In the genomic region with DNA sequence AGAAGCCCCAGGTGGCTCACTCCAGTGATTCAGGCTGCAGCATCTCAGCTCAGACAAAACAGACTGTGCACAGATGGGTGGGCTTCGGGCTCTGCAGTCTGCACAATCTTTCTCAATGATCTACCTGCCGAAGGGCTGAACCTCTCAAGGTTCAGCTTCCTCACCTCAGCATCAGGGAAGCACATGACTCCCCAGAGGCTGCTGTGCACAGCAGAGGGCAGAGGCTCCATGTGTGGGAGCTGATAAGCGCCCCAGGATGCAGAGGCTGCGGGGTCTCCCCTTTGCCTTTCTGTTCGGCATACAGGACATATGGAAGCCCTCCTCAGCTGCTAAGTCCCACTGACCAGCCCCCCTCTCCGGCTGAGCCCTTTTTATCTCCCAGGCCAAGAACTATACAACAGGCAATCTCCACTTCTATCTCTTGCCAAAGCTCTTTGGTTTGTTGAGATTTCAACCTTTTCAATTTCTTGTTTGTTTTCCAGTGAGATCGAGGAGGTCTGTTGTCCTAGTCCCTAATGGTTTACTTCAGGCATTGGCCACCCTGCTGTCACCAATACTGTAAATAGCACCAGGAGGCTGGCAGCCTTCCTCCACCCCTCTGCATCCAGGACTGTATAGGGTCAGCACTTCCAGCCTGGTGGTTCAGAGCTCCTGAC, we compare ENCODE assay signal across 20 mouse cellular contexts. TPM values are rescaled to one million over a fixed set of nuclear protein-coding genes. Genes with fewer than 3 reads are reported as not detected.
DNase-seq lines count a peak whose midpoint lies in the region; ATAC-seq and TF ChIP-seq lines count a peak whose summit lies in the region.
"Not testable (repeated sequence)": the region's sequence is repeated elsewhere in the genome, so short reads cannot be mapped to it uniquely, and the experiment has no call there.
"Had no signal": no experiment of that assay in that cellular context is flagged by ENCODE, and none has a peak within 500 bp of the region (broad histone marks: within the 10 kb centered on the region; RNA-seq: fewer than 3 reads in every experiment).

TSS of gene Cfc1 (plus strand) at position 606 of the 656 bp plus-strand sequence.

- dilution Hi-C loops in CH12.LX (cut with MboI; ENCODE audit: extremely low pct_ligation_motif_present, extremely low pct_unique_long_range_greater_than_20kb, low sequenced_read_pairs), result not testable (repeated sequence)

- H3K27ac ChIP-seq in CH12.LX (ENCODE audit: insufficient read depth, low read depth); forebrain, embryonic 11.5 days (ENCODE audit: low read depth, low read length); heart, embryonic 11.5 days (ENCODE audit: low read depth, low read length); hindbrain, embryonic 12.5 days; intestine, postnatal 0 days (ENCODE audit: low read depth, low read length); limb, embryonic 14.5 days (replicated peaks; ENCODE audit: low read depth, low read length); midbrain, embryonic 10.5 days (replicated peaks); neural tube, embryonic 13.5 days (replicated peaks): not testable (repeated sequence)

- not testable (repeated sequence) for ATAC-seq in forebrain, embryonic 11.5 days (replicated peaks; ENCODE audit: low FRiP score); heart, embryonic 11.5 days (replicated peaks; ENCODE audit: insufficient number of reproducible peaks, low FRiP score, low TSS enrichment); hindbrain, embryonic 12.5 days (ENCODE audit: low FRiP score); intestine, postnatal 0 days; limb, embryonic 14.5 days (ENCODE audit: low FRiP score, low read depth); neural tube, embryonic 13.5 days (ENCODE audit: low read depth)

- 34% methylated on average over 7 of the region's 7 CpGs for WGBS in forebrain, embryonic 11.5 days
- 7% methylated on average over 7 of the region's 7 CpGs for WGBS in heart, embryonic 11.5 days (ENCODE audit: insufficient replicate concordance)
- 22% methylated on average over 7 of the region's 7 CpGs for WGBS in hindbrain, embryonic 12.5 days
- 32% methylated on average over 7 of the region's 7 CpGs for WGBS in intestine, postnatal 0 days
- WGBS in limb, embryonic 14.5 days, result 31% methylated on average over 7 of the region's 7 CpGs
- WGBS in midbrain, embryonic 10.5 days, result 32% methylated on average over 7 of the region's 7 CpGs
- 40% methylated on average over 7 of the region's 7 CpGs for WGBS in neural tube, embryonic 13.5 days

- H3K4me1 ChIP-seq in CH12.LX (ENCODE audit: control insufficient read depth in 1 of 2, insufficient read depth in 2 of 2), result peaks cover 8 to 15% of the 10 kb centered on the region in 2 experiments
- not testable (repeated sequence) for H3K4me1 ChIP-seq in forebrain, embryonic 11.5 days (replicated peaks; ENCODE audit: control insufficient read depth, insufficient read depth, low read length); heart, embryonic 11.5 days (ENCODE audit: control insufficient read depth, insufficient read depth, low read length); intestine, postnatal 0 days (replicated peaks; ENCODE audit: control insufficient read depth, insufficient read depth, low read length); limb, embryonic 14.5 days (ENCODE audit: control insufficient read depth, insufficient read depth, low read length)
- H3K4me1 ChIP-seq in hindbrain, embryonic 12.5 days, result peaks cover 12% of the 10 kb centered on the region
- H3K4me1 ChIP-seq in midbrain, embryonic 10.5 days, result peaks cover 12% of the 10 kb centered on the region
- peaks cover 14% of the 10 kb centered on the region for H3K4me1 ChIP-seq in neural tube, embryonic 13.5 days (replicated peaks)

- not testable (repeated sequence) for H3K4me3 ChIP-seq in CH12.LX (replicated peaks in 1 of 3; ENCODE audit: low read depth in 2 of 3, low read length in 2 of 3, poor library complexity in 1 of 3); forebrain, embryonic 11.5 days (ENCODE audit: low read depth, low read length); hindbrain, embryonic 12.5 days; intestine, postnatal 0 days (ENCODE audit: low read depth, low read length)
- peak within 1 kb of the TSS; percentile 0; the same call in 1 of the 2 replicates for H3K4me3 ChIP-seq in heart, embryonic 11.5 days (ENCODE audit: low read depth, low read length)
- peak within 1 kb of the TSS; percentile 15 for H3K4me3 ChIP-seq in limb, embryonic 14.5 days (replicated peaks; ENCODE audit: low read length)
- H3K4me3 ChIP-seq in midbrain, embryonic 10.5 days, result peak within 1 kb of the TSS; percentile 34; the same call in 1 of the 2 replicates
- 0 out of 2 replicates have a peak within 1 kb of the TSS, but pooled peaks have one; percentile 12 for H3K4me3 ChIP-seq in neural tube, embryonic 13.5 days

- H3K4me2 ChIP-seq in CH12.LX (ENCODE audit: insufficient read depth, low read depth, poor library complexity, severe bottlenecking), result 0 out of 2 replicates have a peak within 1 kb of the TSS, but pooled peaks have one; percentile 23
- H3K4me2 ChIP-seq in forebrain, embryonic 11.5 days (ENCODE audit: low read depth, low read length, severe bottlenecking), result peak within 1 kb of the TSS; percentile 5; the same call in 1 of the 2 replicates
- H3K4me2 ChIP-seq in heart, embryonic 11.5 days, result peak within 1 kb of the TSS; percentile 52
- peak within 1 kb of the TSS; percentile 35 for H3K4me2 ChIP-seq in hindbrain, embryonic 12.5 days (replicated peaks)
- peak within 1 kb of the TSS; percentile 46; the same call in 1 of the 2 replicates for H3K4me2 ChIP-seq in intestine, postnatal 0 days (replicated peaks; ENCODE audit: low read depth)
- peak within 1 kb of the TSS; percentile 20; the same call in 1 of the 2 replicates for H3K4me2 ChIP-seq in limb, embryonic 14.5 days (replicated peaks; ENCODE audit: low read depth, low read length, severe bottlenecking)
- H3K4me2 ChIP-seq in neural tube, embryonic 13.5 days, result peak within 1 kb of the TSS; percentile 47

- TF ChIP-seq EP300 in CH12.LX (IDR thresholded peaks at IDR 0.05; ENCODE audit: low read length), result not testable (repeated sequence)

- DNase-seq in CH12.LX (ENCODE audit: extremely low read depth); forebrain, embryonic 11.5 days (ENCODE audit: low spot score); limb, embryonic 14.5 days (ENCODE audit: low spot score); midbrain, embryonic 10.5 days (ENCODE audit: low spot score): not testable (repeated sequence)

- peaks cover 18% of the 10 kb centered on the region for H3K27me3 ChIP-seq in CH12.LX (replicated peaks)
- H3K27me3 ChIP-seq in forebrain, embryonic 11.5 days (ENCODE audit: control insufficient read depth, insufficient read depth, low read length), result peaks cover 25% of the 10 kb centered on the region
- H3K27me3 ChIP-seq in heart, embryonic 11.5 days (ENCODE audit: control insufficient read depth, insufficient read depth, low read length), result peaks cover 12% of the 10 kb centered on the region
- H3K27me3 ChIP-seq in hindbrain, embryonic 12.5 days, result peaks cover 39% of the 10 kb centered on the region
- H3K27me3 ChIP-seq in intestine, postnatal 0 days (replicated peaks; ENCODE audit: control insufficient read depth, insufficient read depth, low read length), result peaks cover 27% of the 10 kb centered on the region
- H3K27me3 ChIP-seq in limb, embryonic 14.5 days (ENCODE audit: control insufficient read depth, insufficient read depth, low read length), result peaks cover 28% of the 10 kb centered on the region
- peaks cover 47% of the 10 kb centered on the region for H3K27me3 ChIP-seq in midbrain, embryonic 10.5 days (ENCODE audit: low read depth, poor library complexity, severe bottlenecking)
- H3K27me3 ChIP-seq in neural tube, embryonic 13.5 days, result peaks cover 37% of the 10 kb centered on the region

- H3K36me3 ChIP-seq in CH12.LX (replicated peaks in 1 of 2; ENCODE audit: control insufficient read depth in 1 of 2, insufficient read depth in 1 of 2, low read length in 1 of 2); forebrain, embryonic 11.5 days (ENCODE audit: control insufficient read depth, insufficient read depth, low read length); heart, embryonic 11.5 days (ENCODE audit: control insufficient read depth, insufficient read depth, low read length); hindbrain, embryonic 12.5 days; intestine, postnatal 0 days (ENCODE audit: control insufficient read depth, insufficient read depth); limb, embryonic 14.5 days (ENCODE audit: control insufficient read depth, insufficient read depth, low read length); midbrain, embryonic 10.5 days; neural tube, embryonic 13.5 days: not testable (repeated sequence)

- not testable (repeated sequence) for H3K9ac ChIP-seq in CH12.LX (ENCODE audit: insufficient read depth, low read depth); forebrain, embryonic 11.5 days (ENCODE audit: low read length); heart, embryonic 11.5 days (ENCODE audit: low read depth, low read length); hindbrain, embryonic 12.5 days; intestine, postnatal 0 days (ENCODE audit: low read depth, low read length); limb, embryonic 14.5 days (ENCODE audit: low read depth, low read length, severe bottlenecking); neural tube, embryonic 13.5 days

- H3K9me3 ChIP-seq in CH12.LX (replicated peaks; ENCODE audit: low read length); forebrain, embryonic 11.5 days (ENCODE audit: control insufficient read depth, low read length); heart, embryonic 11.5 days (replicated peaks; ENCODE audit: control insufficient read depth, low read length); hindbrain, embryonic 12.5 days (replicated peaks); intestine, postnatal 0 days (ENCODE audit: control insufficient read depth); limb, embryonic 14.5 days (ENCODE audit: control insufficient read depth, low read length); midbrain, embryonic 10.5 days (replicated peaks); neural tube, embryonic 13.5 days: not testable (repeated sequence)

- in situ Hi-C loops in CH12.LX (cut with MboI; ENCODE audit: low pct_ligation_motif_present, low pct_unique_long_range_greater_than_20kb, low sequenced_read_pairs), result not testable (repeated sequence)

- H3K79me2 ChIP-seq in CH12.LX (replicated peaks; ENCODE audit: control insufficient read depth, extremely low read depth, insufficient read depth, poor library complexity, severe bottlenecking), result not testable (repeated sequence)

- not testable (repeated sequence) for TF ChIP-seq CTCF in CH12.LX (conservative IDR thresholded peaks at IDR 0.05 in 1 of 2, IDR thresholded peaks at IDR 0.05 in 1 of 2; ENCODE audit: low read depth in 2 of 2, low read length in 2 of 2); intestine, postnatal 0 days (IDR thresholded peaks at IDR 0.05; ENCODE audit: low read depth)

- not testable (repeated sequence) for TF ChIP-seq POLR2A in CH12.LX (IDR thresholded peaks at IDR 0.05; ENCODE audit: low read depth, low read length); limb, embryonic 14.5 days (IDR thresholded peaks at IDR 0.05; ENCODE audit: borderline replicate concordance, extremely low read depth, insufficient read depth, insufficient read length)

- not testable (repeated sequence) for TF ChIP-seq RAD21 in CH12.LX (IDR thresholded peaks at IDR 0.05; ENCODE audit: low read depth, low read length)

RNA-seq across cellular contexts. Expression of gene Cfc1, which starts in this region (rescaled TPM):
- not detected in 2 replicates for total RNA-seq in CH12.LX (2012; rRNA removed)
- total RNA-seq in CH12.LX (2014; rRNA removed), result not detected in 2 replicates
- not detected in 2 replicates for polyA plus RNA-seq in CH12.LX (2012; ENCODE audit: insufficient read length, low read depth)
- polyA plus RNA-seq in forebrain, embryonic 11.5 days (2014; fragmentation: Nextera tagmentation; extraction: Ambion mirVana), result not detected in 2 replicates
- polyA plus RNA-seq in heart, embryonic 11.5 days (2014; fragmentation: Nextera tagmentation; extraction: Ambion mirVana), result 0.50 and 1.00 TPM in 2 replicates
- polyA plus RNA-seq in hindbrain, embryonic 12.5 days (2016; fragmentation: Nextera tagmentation; extraction: Ambion mirVana), result not detected in 2 replicates
- not detected in 2 replicates for polyA plus RNA-seq in intestine, postnatal 0 days (2015; fragmentation: Nextera tagmentation; extraction: Ambion mirVana)
- polyA plus RNA-seq in limb, embryonic 14.5 days (2012; rRNA removed), result 0.09 and 0.40 TPM in 2 replicates
- polyA plus RNA-seq in limb, embryonic 14.5 days (2014; fragmentation: Nextera tagmentation; extraction: Ambion mirVana), result 0.77 and 1.0 TPM in 2 replicates
- not detected in 2 replicates for polyA plus RNA-seq in midbrain, embryonic 10.5 days (2016; fragmentation: Nextera tagmentation; extraction: Ambion mirVana)
- not detected in 2 replicates for polyA plus RNA-seq in neural tube, embryonic 13.5 days (2015; fragmentation: Nextera tagmentation; extraction: Ambion mirVana)
- total RNA-seq: adrenal gland, postnatal 25 days; gastrocnemius, postnatal 36 days; heart, postnatal 14 days; layer of hippocampus, postnatal 36 days; left cerebral cortex, postnatal 36 days had no signal
- polyA plus RNA-seq: activated CD4-positive, CD25-positive, alpha-beta regulatory T cell, adult 4 months; large intestine, adult 2 months; liver, embryonic 16.5 days; macrophage; myocyte; spleen, adult 2 months; testis, adult 2 months had no signal
